Mouse (Mus musculus): ENCODE data around the gene Plxnb2. TPM values are rescaled to one million over a fixed set of nuclear protein-coding genes. Genes with fewer than 3 reads are reported as not detected.

The Plxnb2 gene
- polyA plus RNA-seq, 1 experiment = 376 TPM

GRCm38 (mm10) chr15:89179630-89179964, 991 bp downstream of the Plxnb2 start:
- TF ChIP-seq POLR2A (IDR thresholded peaks at IDR 0.05; ENCODE audit: low read depth, low read length) (no peak), CTCF (IDR thresholded peaks at IDR 0.05; ENCODE audit: extremely low read depth, insufficient read length, insufficient replicate concordance, low read depth, low read length) (no peak)
- WGBS = 16% methylated on average over 6 of the region's 6 CpGs
- H3K4me1 ChIP-seq (ENCODE audit: control insufficient read depth, insufficient read depth, insufficient read length, low read length) = peaks cover 46% of the 10 kb centered on the region
- H3K36me3 ChIP-seq (ENCODE audit: control insufficient read depth, insufficient read depth, low read length) = no peaks in the 10 kb centered on the region
- H3K27ac ChIP-seq (ENCODE audit: insufficient read depth, low read depth, low read length) = peak overlapping the region; percentile 100
- no peaks in the 10 kb centered on the region for H3K27me3 ChIP-seq (ENCODE audit: control insufficient read depth, insufficient read depth, low read length)
- H3K4me3 ChIP-seq (ENCODE audit: low read depth, low read length) = peak overlapping the region; percentile 89

- peaks cover 51% of the 10 kb centered on the region for H3K4me1 ChIP-seq (ENCODE audit: control insufficient read depth, insufficient read depth, insufficient read length, low read length)
- H3K36me3 ChIP-seq (ENCODE audit: control insufficient read depth, insufficient read depth, low read length) = no peaks in the 10 kb centered on the region
- H3K27ac ChIP-seq (ENCODE audit: insufficient read depth, low read depth, low read length) = peak overlapping the region; percentile 100
- peak overlapping the region; percentile 89 for H3K4me3 ChIP-seq (ENCODE audit: low read depth, low read length)
- TF ChIP-seq POLR2A (IDR thresholded peaks at IDR 0.05; ENCODE audit: low read depth, low read length) = peak; percentile 62; the same call in 1 of the 2 replicates
- TF ChIP-seq CTCF (IDR thresholded peaks at IDR 0.05; ENCODE audit: extremely low read depth, insufficient read length, insufficient replicate concordance, low read depth, low read length) = no peak
- H3K27me3 ChIP-seq (ENCODE audit: control insufficient read depth, insufficient read depth, low read length) = no peaks in the 10 kb centered on the region
- 6% methylated on average over 16 of the region's 16 CpGs for WGBS
Measured at GRCm38 (mm10) chr15:89178954-89179629, 1.5 kb downstream of the Plxnb2 start.

GRCm38 (mm10) chr15:89178260-89178860, 2.2 kb downstream of the Plxnb2 start:
- WGBS = 38% methylated on average over 7 of the region's 7 CpGs
- no peaks in the 10 kb centered on the region for H3K36me3 ChIP-seq (ENCODE audit: control insufficient read depth, insufficient read depth, low read length)
- no peak for TF ChIP-seq CTCF (IDR thresholded peaks at IDR 0.05; ENCODE audit: extremely low read depth, insufficient read length, insufficient replicate concordance, low read depth, low read length)
- TF ChIP-seq POLR2A (IDR thresholded peaks at IDR 0.05; ENCODE audit: low read depth, low read length) = no peak
- no peaks in the 10 kb centered on the region for H3K27me3 ChIP-seq (ENCODE audit: control insufficient read depth, insufficient read depth, low read length)
- H3K4me3 ChIP-seq (ENCODE audit: low read depth, low read length) = peak overlapping the region; percentile 89
- H3K4me1 ChIP-seq (ENCODE audit: control insufficient read depth, insufficient read depth, insufficient read length, low read length) = peaks cover 55% of the 10 kb centered on the region
- peak overlapping the region; percentile 100 for H3K27ac ChIP-seq (ENCODE audit: insufficient read depth, low read depth, low read length)

- 27% methylated on average over 4 of the region's 4 CpGs for WGBS
- no peak for TF ChIP-seq CTCF (IDR thresholded peaks at IDR 0.05; ENCODE audit: extremely low read depth, insufficient read length, insufficient replicate concordance, low read depth, low read length)
- no peak for TF ChIP-seq POLR2A (IDR thresholded peaks at IDR 0.05; ENCODE audit: low read depth, low read length)
- no peaks in the 10 kb centered on the region for H3K27me3 ChIP-seq (ENCODE audit: control insufficient read depth, insufficient read depth, low read length)
- H3K4me1 ChIP-seq (ENCODE audit: control insufficient read depth, insufficient read depth, insufficient read length, low read length) = peaks cover 50% of the 10 kb centered on the region
- no peaks in the 10 kb centered on the region for H3K36me3 ChIP-seq (ENCODE audit: control insufficient read depth, insufficient read depth, low read length)
- peak overlapping the region; percentile 100 for H3K27ac ChIP-seq (ENCODE audit: insufficient read depth, low read depth, low read length)
- H3K4me3 ChIP-seq (ENCODE audit: low read depth, low read length) = peak overlapping the region; percentile 89
Measured at GRCm38 (mm10) chr15:89177576-89178259, 2.9 kb downstream of the Plxnb2 start.

GRCm38 (mm10) chr15:89177121-89177520, 3.5 kb downstream of the Plxnb2 start:
- peaks cover 52% of the 10 kb centered on the region for H3K4me1 ChIP-seq (ENCODE audit: control insufficient read depth, insufficient read depth, insufficient read length, low read length)
- no peak for TF ChIP-seq POLR2A (IDR thresholded peaks at IDR 0.05; ENCODE audit: low read depth, low read length)
- TF ChIP-seq CTCF (IDR thresholded peaks at IDR 0.05; ENCODE audit: extremely low read depth, insufficient read length, insufficient replicate concordance, low read depth, low read length) = no peak
- H3K36me3 ChIP-seq (ENCODE audit: control insufficient read depth, insufficient read depth, low read length) = no peaks in the 10 kb centered on the region
- H3K4me3 ChIP-seq (ENCODE audit: low read depth, low read length) = peak overlapping the region; percentile 15
- peak overlapping the region; percentile 98 for H3K27ac ChIP-seq (ENCODE audit: insufficient read depth, low read depth, low read length)
- no peaks in the 10 kb centered on the region for H3K27me3 ChIP-seq (ENCODE audit: control insufficient read depth, insufficient read depth, low read length)
- 3% methylated on average over 5 of the region's 5 CpGs for WGBS

GRCm38 (mm10) chr15:89175411-89176155, 5.0 kb downstream of the Plxnb2 start:
- H3K27ac ChIP-seq (ENCODE audit: insufficient read depth, low read depth, low read length) = peak overlapping the region; percentile 17; the same call in 1 of the 2 replicates
- no peaks in the 10 kb centered on the region for H3K36me3 ChIP-seq (ENCODE audit: control insufficient read depth, insufficient read depth, low read length)
- TF ChIP-seq CTCF (IDR thresholded peaks at IDR 0.05; ENCODE audit: extremely low read depth, insufficient read length, insufficient replicate concordance, low read depth, low read length) (no peak), POLR2A (IDR thresholded peaks at IDR 0.05; ENCODE audit: low read depth, low read length) (no peak)
- H3K4me3 ChIP-seq (ENCODE audit: low read depth, low read length) = no peak overlapping the region
- H3K4me1 ChIP-seq (ENCODE audit: control insufficient read depth, insufficient read depth, insufficient read length, low read length) = peaks cover 49% of the 10 kb centered on the region
- no peaks in the 10 kb centered on the region for H3K27me3 ChIP-seq (ENCODE audit: control insufficient read depth, insufficient read depth, low read length)
- 58% methylated on average over 13 of the region's 13 CpGs for WGBS

All from small intestine, adult 2 months (tissue).